9 mouse cellular contexts compared by ENCODE assay signal in the genomic region with DNA sequence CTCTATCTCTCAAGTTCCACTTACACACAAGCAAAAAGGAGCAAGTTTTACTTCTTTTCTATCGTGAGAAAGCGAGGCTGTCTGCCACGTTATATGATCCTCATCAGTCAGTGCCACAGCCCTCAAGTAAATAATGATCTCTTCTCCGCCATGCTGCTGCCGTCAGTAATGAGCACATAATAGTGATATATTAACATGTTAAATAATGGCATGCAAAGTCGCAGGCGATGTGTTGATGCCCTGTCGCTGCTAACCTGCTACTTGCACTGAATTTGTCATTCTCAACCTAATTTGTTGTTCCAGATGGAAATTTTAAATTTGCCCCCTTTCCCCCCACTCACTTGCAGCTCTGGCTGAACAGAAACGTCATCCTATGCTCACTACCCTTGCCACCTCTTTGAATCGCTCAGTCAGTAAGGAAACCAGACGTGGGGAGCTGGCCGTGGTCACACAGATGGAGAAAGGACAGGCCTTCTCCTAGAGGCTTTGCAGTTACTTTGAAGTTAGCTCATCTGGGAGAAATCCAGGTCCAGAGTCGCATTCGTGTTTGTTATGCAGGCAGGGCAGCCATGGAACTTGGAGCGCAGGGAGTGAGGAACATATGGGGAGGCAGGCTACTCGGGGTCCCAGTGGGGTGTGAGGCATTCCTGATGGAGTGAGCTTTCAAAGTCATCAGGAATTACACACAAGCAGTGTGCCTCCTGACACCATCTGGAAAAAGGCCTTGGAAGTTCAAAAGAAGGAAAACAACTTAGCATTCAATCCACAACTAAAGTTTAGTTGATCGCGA.
DNase-seq lines count a peak whose midpoint lies in the region; ATAC-seq lines count a peak whose summit lies in the region.
"Had no signal": no experiment of that assay in that cellular context is flagged by ENCODE, and none has a peak within 500 bp of the region (broad histone marks: within the 10 kb centered on the region; RNA-seq: fewer than 3 reads in every experiment).

No protein-coding gene starts in this region.

- H3K27ac ChIP-seq in limb, embryonic 11.5 days (replicated peaks; ENCODE audit: low read depth, low read length), result peak overlapping the region; percentile 14; the same call in 1 of the 2 replicates
- H3K27ac ChIP-seq in stomach, embryonic 15.5 days, result peak overlapping the region; percentile 18; the same call in 1 of the 2 replicates
- H3K27ac ChIP-seq in heart, embryonic 10.5 days, result no peak overlapping the region
- H3K27ac ChIP-seq: liver, embryonic 15.5 days had no signal

- H3K4me3 ChIP-seq in limb, embryonic 11.5 days (ENCODE audit: low read depth, low read length), result no peak overlapping the region
- no peak overlapping the region for H3K4me3 ChIP-seq in stomach, embryonic 15.5 days (replicated peaks)
- no peak overlapping the region for H3K4me3 ChIP-seq in heart, embryonic 10.5 days
- H3K4me3 ChIP-seq: liver, embryonic 15.5 days had no signal

- no peaks in the 10 kb centered on the region for H3K9me3 ChIP-seq in limb, embryonic 11.5 days (ENCODE audit: control insufficient read depth, low read length)
- H3K9me3 ChIP-seq in stomach, embryonic 15.5 days, result no peaks in the 10 kb centered on the region
- H3K9me3 ChIP-seq in heart, embryonic 10.5 days, result no peaks in the 10 kb centered on the region
- H3K9me3 ChIP-seq: liver, embryonic 15.5 days had no signal

- peak; percentile 65; the same call in 1 of the 2 replicates for ATAC-seq in limb, embryonic 11.5 days (ENCODE audit: insufficient number of reproducible peaks, low FRiP score, low TSS enrichment, low read depth)
- ATAC-seq in stomach, embryonic 15.5 days (ENCODE audit: insufficient read depth, low FRiP score, low read depth), result no peak

- 10% methylated on average over 18 of the region's 18 CpGs for WGBS in limb, embryonic 11.5 days
- 34% methylated on average over 18 of the region's 18 CpGs for WGBS in stomach, embryonic 15.5 days
- 45% methylated on average over 18 of the region's 18 CpGs for WGBS in heart, embryonic 10.5 days

- H3K27me3 ChIP-seq in limb, embryonic 11.5 days (ENCODE audit: control insufficient read depth, insufficient read depth, low read length), result no peaks in the 10 kb centered on the region
- no peaks in the 10 kb centered on the region for H3K27me3 ChIP-seq in stomach, embryonic 15.5 days (replicated peaks)
- no peaks in the 10 kb centered on the region for H3K27me3 ChIP-seq in heart, embryonic 10.5 days (ENCODE audit: insufficient read depth, poor library complexity, severe bottlenecking)
- H3K27me3 ChIP-seq: liver, embryonic 15.5 days had no signal

- peak; percentile 29 to 62 for DNase-seq in cerebellum, postnatal 10 days
- DNase-seq in cerebellum, adult 8-10 months, result no peak
- DNase-seq in right cerebral cortex, postnatal 10 days (ENCODE audit: low spot score in 2 of 2), result peak; percentile 19 to 30
- DNase-seq in right cerebral cortex, adult 2 months (ENCODE audit: low spot score in 2 of 2), result no peak
- peak; percentile 64 for DNase-seq in limb, embryonic 11.5 days (ENCODE audit: low spot score)
- no peak for DNase-seq in heart, embryonic 10.5 days (ENCODE audit: low spot score)
- no peak for DNase-seq in MN1 (ENCODE audit: low spot score)

- peak overlapping the region; percentile 41 for H3K4me2 ChIP-seq in limb, embryonic 11.5 days (ENCODE audit: low read depth, severe bottlenecking)
- H3K4me2 ChIP-seq in stomach, embryonic 15.5 days, result peak overlapping the region; percentile 8
- H3K4me2 ChIP-seq: liver, embryonic 15.5 days had no signal

- no peaks in the 10 kb centered on the region; the same call in 1 of the 2 replicates for H3K4me1 ChIP-seq in limb, embryonic 11.5 days (ENCODE audit: control insufficient read depth, insufficient read depth, low read length)
- H3K4me1 ChIP-seq in stomach, embryonic 15.5 days, result peaks cover 5% of the 10 kb centered on the region
- peaks cover 4% of the 10 kb centered on the region for H3K4me1 ChIP-seq in heart, embryonic 10.5 days
- H3K4me1 ChIP-seq: liver, embryonic 15.5 days had no signal

- no peak overlapping the region for H3K9ac ChIP-seq in limb, embryonic 11.5 days (ENCODE audit: low read length)
- no peak overlapping the region for H3K9ac ChIP-seq in stomach, embryonic 15.5 days
- H3K9ac ChIP-seq: liver, embryonic 15.5 days had no signal

- H3K36me3 ChIP-seq in limb, embryonic 11.5 days (ENCODE audit: control insufficient read depth, insufficient read depth, low read length), result no peaks in the 10 kb centered on the region
- H3K36me3 ChIP-seq in stomach, embryonic 15.5 days, result no peaks in the 10 kb centered on the region
- no peaks in the 10 kb centered on the region for H3K36me3 ChIP-seq in heart, embryonic 10.5 days
- H3K36me3 ChIP-seq: liver, embryonic 15.5 days had no signal

Comparison
In these comparisons a context has a peak if more than half of its experiments do, and no peak if none do; other contexts are left out.
1. DNase-seq: peak in cerebellum, postnatal 10 days (2 of 2), right cerebral cortex, postnatal 10 days (2 of 2) and limb, embryonic 11.5 days (single experiment); none in cerebellum, adult 8-10 months (single experiment), right cerebral cortex, adult 2 months (0 of 2), heart, embryonic 10.5 days (single experiment) and MN1 (single experiment).